Mouse (Mus musculus) heart, postnatal 0 days (tissue): ENCODE measurements around the gene Pimreg. TPM values are rescaled to one million over a fixed set of nuclear protein-coding genes. Genes with fewer than 3 reads are reported as not detected.

Experiments used
- ATAC-seq: fragments of 200-750 bp; cut with Nextera tagmentation; 2 replicates; pipeline ENCODE4 v1.8.0; 2017; ENCODE audit warnings: low read depth, moderate number of reproducible peaks, moderate library complexity; ENCODE audit not compliant: insufficient read depth
- DNase-seq: peaks from one replicate; pipeline ENCODE4 v3.0.0-alpha.2; 2016; ENCODE audit warnings: low spot score
- H3K27ac ChIP-seq: fragments of 300-500 bp; sonication (generic); 2 replicates; pipeline ENCODE4 v1.5.1; 2014; ENCODE audit warnings: low read depth, mild to moderate bottlenecking
- H3K27me3 ChIP-seq: fragments of 300-500 bp; sonication (generic); 2 replicates; pipeline ENCODE4 v1.6.1; 2014; ENCODE audit warnings: low read length, mixed read lengths; ENCODE audit not compliant: control insufficient read depth, insufficient read depth
- H3K36me3 ChIP-seq: fragments of 300-500 bp; sonication (generic); replicated peaks from 2 replicates; pipeline ENCODE4 v1.6.1; 2014; ENCODE audit warnings: low read length, mixed read lengths; ENCODE audit not compliant: control insufficient read depth, insufficient read depth
- H3K4me1 ChIP-seq: fragments of 300-500 bp; sonication (generic); 2 replicates; pipeline ENCODE4 v1.6.1; 2014; ENCODE audit warnings: antibody characterized with exemption; ENCODE audit not compliant: control insufficient read depth, insufficient read depth
- H3K4me2 ChIP-seq: fragments of 300-500 bp; sonication (generic); 2 replicates; pipeline ENCODE4 v1.6.1; 2014; ENCODE audit warnings: low read depth, mild to moderate bottlenecking, low read length, moderate library complexity
- H3K4me3 ChIP-seq: fragments of 300-500 bp; sonication (generic); 2 replicates; pipeline ENCODE4 v1.5.1; 2014; ENCODE audit warnings: low read depth, low read length
- H3K9ac ChIP-seq: fragments of 300-500 bp; sonication (generic); replicated peaks from 2 replicates; pipeline ENCODE4 v1.6.1; 2014; ENCODE audit warnings: low read depth, low read length, mixed read lengths
- H3K9me3 ChIP-seq: fragments of 300-500 bp; sonication (generic); replicated peaks from 2 replicates; pipeline ENCODE4 v1.6.1; 2016; ENCODE audit warnings: low read length; ENCODE audit not compliant: control insufficient read depth
- CTCF ChIP-seq: IDR thresholded peaks from 2 replicates; pipeline ENCODE4 v1.5.1; 2016; ENCODE audit warnings: antibody characterized with exemption, control low read depth, low read depth
- EP300 ChIP-seq: IDR thresholded peaks from 2 replicates; pipeline ENCODE4 v1.6.1; 2016; ENCODE audit warnings: antibody characterized with exemption, low read depth
- WGBS: fragments of 180-500 bp; shearing (Covaris S2); extraction: QIAGEN DNeasy Blood & Tissue Kit; methylation state at CpG from one replicate; pipeline ENCODE4 v1.1.7; 2014; 5-methylcytosine and 5-hydroxymethylcytosine counted together
- polyA plus RNA-seq: library from polyadenylated mRNA; unstranded; fragments of >200 nt; fragmentation: Nextera tagmentation; extraction: Ambion mirVana; gene quantifications from 2 replicates; pipeline ENCODE4 v1.2.1, GENCODE M21; 2015
- total RNA-seq: library from RNA; depleted of rRNA; stranded (reverse); fragments of >200 nt; gene quantifications from 2 replicates; pipeline ENCODE4 v1.2.3, GENCODE M21; 2014; ENCODE audit warnings: low replicate concordance; rRNA removed

The Pimreg gene
- total and polyA plus RNA-seq, 2 experiments from 2014 or later, result 24.6 to 30.2 TPM

DNA sequence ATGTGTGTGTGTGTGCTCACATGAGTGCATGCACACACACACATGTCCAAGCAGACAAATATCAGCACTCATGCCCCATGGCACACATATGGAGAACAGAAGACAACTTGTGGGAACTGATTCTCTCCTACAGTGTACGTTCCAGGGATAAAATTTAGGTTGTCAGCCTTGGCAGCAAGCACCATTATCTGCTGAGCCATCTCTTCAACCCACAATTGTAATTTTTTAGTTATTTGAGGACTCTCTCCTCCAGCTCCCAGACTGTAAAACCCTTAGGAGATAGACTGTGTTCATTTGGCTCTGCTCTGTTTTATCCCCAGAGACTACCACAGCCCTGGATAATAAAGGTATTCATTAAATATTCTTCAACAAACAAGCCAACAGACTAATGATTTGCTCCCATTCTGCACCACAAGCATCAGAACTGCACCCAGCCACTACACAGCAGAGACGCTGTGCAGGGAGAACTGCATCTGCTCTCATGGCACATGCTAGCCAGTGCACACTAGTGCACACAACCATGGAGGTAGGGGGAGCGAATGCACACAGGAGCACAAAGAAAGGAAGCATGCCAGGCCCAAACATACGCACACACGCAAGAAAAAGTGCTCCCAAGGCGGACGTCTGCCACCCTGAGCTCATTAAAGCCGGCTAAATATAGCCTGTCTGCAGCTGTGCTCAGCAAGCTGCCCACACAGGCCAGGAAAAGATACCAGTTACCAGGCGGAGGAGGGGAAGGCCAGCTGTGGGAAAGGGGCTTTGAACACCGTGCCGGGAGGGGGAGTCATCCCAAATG lies 44.6 kb downstream of the Pimreg start:
- 17% methylated on average over 11 of the region's 11 CpGs for WGBS
- Histone ChIP-seq H3K4me2 (peak overlapping the region; percentile 35; the same call in 1 of the 2 replicates), H3K9ac (no peak overlapping the region; the same call in 1 of the 2 replicates), H3K9me3 (no peaks in the 10 kb centered on the region), H3K27ac (peak overlapping the region; percentile 77), H3K4me1 (peaks cover 19% of the 10 kb centered on the region), H3K4me3 (no peak overlapping the region), H3K36me3 (no peaks in the 10 kb centered on the region), H3K27me3 (no peaks in the 10 kb centered on the region)
- ATAC-seq (peak; percentile 72), DNase-seq (peak; percentile 36)
- TF ChIP-seq CTCF (no peak; the same call in 1 of the 2 replicates), EP300 (no peak)

GRCm38 (mm10) chr11:72092390-72092789 lies 50.6 kb downstream of the Pimreg start:
- Histone ChIP-seq H3K27me3 (no peaks in the 10 kb centered on the region), H3K9ac (no peak overlapping the region), H3K4me2 (no peak overlapping the region), H3K27ac (no peak overlapping the region), H3K9me3 (no peaks in the 10 kb centered on the region), H3K4me3 (no peak overlapping the region), H3K36me3 (no peaks in the 10 kb centered on the region), H3K4me1 (peaks cover 21% of the 10 kb centered on the region)
- no peak for DNase-seq
- ATAC-seq, result no peak
- 56% methylated on average over 8 of the region's 8 CpGs for WGBS
- TF ChIP-seq CTCF (no peak), EP300 (no peak)

DNA sequence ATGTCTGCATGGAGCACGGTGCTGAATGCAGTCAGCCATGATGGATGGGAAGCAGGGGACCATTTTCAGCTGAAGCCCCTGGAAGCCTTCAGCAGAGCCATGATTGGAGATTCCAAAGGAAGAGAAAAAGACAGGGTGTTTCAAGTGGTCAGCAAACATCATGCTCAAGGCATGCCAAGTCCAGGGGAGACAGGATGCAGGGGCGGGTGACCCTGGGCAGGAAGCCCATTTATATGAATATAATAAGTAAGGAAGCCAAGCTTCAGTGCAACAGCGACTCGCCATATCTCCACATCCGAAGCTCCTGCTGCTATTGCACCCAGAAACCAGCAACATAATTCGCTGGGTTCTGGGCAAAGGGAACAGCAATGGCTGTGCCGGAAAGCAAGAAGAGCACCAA lies 52.6 kb downstream of the Pimreg start:
- Histone ChIP-seq H3K36me3 (no peaks in the 10 kb centered on the region), H3K27me3 (no peaks in the 10 kb centered on the region), H3K4me3 (no peak overlapping the region), H3K4me1 (peaks cover 21% of the 10 kb centered on the region), H3K9me3 (no peaks in the 10 kb centered on the region), H3K27ac (no peak overlapping the region), H3K4me2 (no peak overlapping the region), H3K9ac (no peak overlapping the region)
- TF ChIP-seq EP300, result no peak
- no peak for TF ChIP-seq CTCF
- ATAC-seq, result no peak; the same call in 1 of the 2 replicates
- DNase-seq, result no peak
- 42% methylated on average over 7 of the region's 7 CpGs for WGBS

DNA sequence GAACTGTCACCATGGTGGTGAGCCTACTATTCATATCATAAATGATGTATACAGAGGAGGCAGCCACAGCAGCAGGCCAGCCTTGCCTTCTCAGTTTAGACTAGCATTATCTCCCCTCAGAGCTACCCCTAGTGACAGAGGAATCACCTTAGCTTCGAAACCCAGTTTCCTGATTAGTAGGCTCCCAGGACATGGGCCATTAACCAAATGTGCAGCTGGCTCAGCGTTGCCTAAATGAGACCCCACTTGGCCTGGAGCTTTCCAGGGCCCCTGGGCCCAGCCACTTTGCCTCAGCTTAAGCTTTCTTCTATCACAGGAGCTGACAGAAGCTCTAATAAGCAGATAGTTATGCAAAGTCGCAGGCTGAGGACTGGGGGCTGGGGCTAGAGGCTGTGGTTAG lies 54.2 kb downstream of the Pimreg start:
- Histone ChIP-seq H3K9ac (no peak overlapping the region), H3K36me3 (no peaks in the 10 kb centered on the region), H3K9me3 (no peaks in the 10 kb centered on the region), H3K4me3 (no peak overlapping the region), H3K27ac (no peak overlapping the region), H3K27me3 (no peaks in the 10 kb centered on the region), H3K4me1 (peaks cover 21% of the 10 kb centered on the region), H3K4me2 (no peak overlapping the region)
- TF ChIP-seq EP300, result no peak
- TF ChIP-seq CTCF, result no peak
- 43% methylated on average over 3 of the region's 3 CpGs for WGBS
- DNase-seq (no peak), ATAC-seq (no peak)

Other genes starting within 250 kb of the Pimreg start
- not detected in 2 replicates for gene Aipl1, start 4.5 kb upstream of the Pimreg start, total RNA-seq
- 0.11 and 0.31 TPM in 2 replicates for gene Aipl1, start 4.5 kb upstream of the Pimreg start, polyA plus RNA-seq
- gene Pitpnm3, start 93.7 kb downstream of the Pimreg start, total RNA-seq, result 0.27 and 1.0 TPM in 2 replicates
- gene Pitpnm3, start 93.7 kb downstream of the Pimreg start, polyA plus RNA-seq, result 0.29 and 0.38 TPM in 2 replicates
- not detected in 2 replicates for gene Gm43951, start 164.8 kb downstream of the Pimreg start, total RNA-seq
- gene Gm43951, start 164.8 kb downstream of the Pimreg start, polyA plus RNA-seq, result 0.07 TPM in 1 of 2 replicates, not detected in the other
- gene 4933427D14Rik, start 165.4 kb downstream of the Pimreg start, total RNA-seq, result 5.5 TPM in 2 replicates
- gene 4933427D14Rik, start 165.4 kb downstream of the Pimreg start, polyA plus RNA-seq, result 4.4 and 4.5 TPM in 2 replicates
- gene Txndc17, start 165.5 kb downstream of the Pimreg start, total RNA-seq, result 62.9 and 75.4 TPM in 2 replicates
- 151 and 155 TPM in 2 replicates for gene Txndc17, start 165.5 kb downstream of the Pimreg start, polyA plus RNA-seq
- 13.2 and 15.2 TPM in 2 replicates for gene Med31, start 173.6 kb downstream of the Pimreg start, total RNA-seq
- gene Med31, start 173.6 kb downstream of the Pimreg start, polyA plus RNA-seq, result 30.8 and 33.0 TPM in 2 replicates
- not detected in 2 replicates for gene Slc13a5, start 225.2 kb downstream of the Pimreg start, total RNA-seq
- gene Slc13a5, start 225.2 kb downstream of the Pimreg start, polyA plus RNA-seq, result not detected in 2 replicates